Mouse (Mus musculus): ENCODE measurements around the gene Leng8. TPM values are rescaled to one million over a fixed set of nuclear protein-coding genes. Genes with fewer than 3 reads are reported as not detected.
A peak's percentile ranks its signal among the peaks of the same experiment; 100 is the strongest.

The Leng8 gene
- 62.7 and 81.4 TPM in 2 replicates for polyA plus RNA-seq (2011; ENCODE audit: insufficient read length, low read depth, missing spikeins)

- TF ChIP-seq CTCF (IDR thresholded peaks at IDR 0.05; ENCODE audit: borderline replicate concordance, insufficient read depth, low read length) (no peak), POLR2A (IDR thresholded peaks at IDR 0.05; ENCODE audit: low read depth, low read length) (peak; percentile 75)
- peak within 1 kb of the TSS; percentile 82 for H3K27ac ChIP-seq (ENCODE audit: insufficient read depth, low read length)
- peak within 1 kb of the TSS; percentile 74 for H3K4me3 ChIP-seq (ENCODE audit: insufficient read depth, low read length)
- H3K4me1 ChIP-seq (ENCODE audit: control insufficient read depth, insufficient read depth, low read length), result 0 out of 2 replicates have a peak, but pooled peaks cover 3% of the 10 kb centered on the region
These were observed at the start of gene Leng8 for GRCm38 (mm10) chr7:4136771-4137531. TSS of gene Leng8 (plus strand) at chr7:4137039.

GRCm38 (mm10) chr7:4087238-4087895 lies 49.5 kb upstream of the Leng8 start:
- Histone ChIP-seq H3K27ac (ENCODE audit: insufficient read depth, low read length) (no peak overlapping the region), H3K4me3 (ENCODE audit: insufficient read depth, low read length) (no peak overlapping the region), H3K4me1 (ENCODE audit: control insufficient read depth, insufficient read depth, low read length) (no peaks in the 10 kb centered on the region)
- no peak for TF ChIP-seq CTCF (IDR thresholded peaks at IDR 0.05; ENCODE audit: borderline replicate concordance, insufficient read depth, low read length)
- TF ChIP-seq POLR2A (IDR thresholded peaks at IDR 0.05; ENCODE audit: low read depth, low read length), result no peak

GRCm38 (mm10) chr7:4087896-4088480 lies 48.9 kb upstream of the Leng8 start:
- TF ChIP-seq CTCF (IDR thresholded peaks at IDR 0.05; ENCODE audit: borderline replicate concordance, insufficient read depth, low read length) (no peak), POLR2A (IDR thresholded peaks at IDR 0.05; ENCODE audit: low read depth, low read length) (no peak)
- Histone ChIP-seq H3K4me1 (ENCODE audit: control insufficient read depth, insufficient read depth, low read length) (no peaks in the 10 kb centered on the region), H3K27ac (ENCODE audit: insufficient read depth, low read length) (no peak overlapping the region), H3K4me3 (ENCODE audit: insufficient read depth, low read length) (no peak overlapping the region)

GRCm38 (mm10) chr7:4088679-4089078 lies 48.2 kb upstream of the Leng8 start:
- TF ChIP-seq CTCF (IDR thresholded peaks at IDR 0.05; ENCODE audit: borderline replicate concordance, insufficient read depth, low read length) (no peak), POLR2A (IDR thresholded peaks at IDR 0.05; ENCODE audit: low read depth, low read length) (no peak)
- no peak overlapping the region for H3K27ac ChIP-seq (ENCODE audit: insufficient read depth, low read length)
- H3K4me3 ChIP-seq (ENCODE audit: insufficient read depth, low read length), result no peak overlapping the region
- no peaks in the 10 kb centered on the region for H3K4me1 ChIP-seq (ENCODE audit: control insufficient read depth, insufficient read depth, low read length)

GRCm38 (mm10) chr7:4091170-4091569 lies 45.7 kb upstream of the Leng8 start:
- H3K27ac ChIP-seq (ENCODE audit: insufficient read depth, low read length), result no peak overlapping the region
- H3K4me1 ChIP-seq (ENCODE audit: control insufficient read depth, insufficient read depth, low read length), result no peaks in the 10 kb centered on the region
- no peak overlapping the region for H3K4me3 ChIP-seq (ENCODE audit: insufficient read depth, low read length)
- TF ChIP-seq POLR2A (IDR thresholded peaks at IDR 0.05; ENCODE audit: low read depth, low read length) (no peak), CTCF (IDR thresholded peaks at IDR 0.05; ENCODE audit: borderline replicate concordance, insufficient read depth, low read length) (no peak)

GRCm38 (mm10) chr7:4098301-4098700 lies 38.5 kb upstream of the Leng8 start:
- peaks cover 6% of the 10 kb centered on the region for H3K4me1 ChIP-seq (ENCODE audit: control insufficient read depth, insufficient read depth, low read length)
- 0 out of 2 replicates have a peak overlapping the region, but pooled peaks have one; percentile 26 for H3K27ac ChIP-seq (ENCODE audit: insufficient read depth, low read length)
- no peak overlapping the region for H3K4me3 ChIP-seq (ENCODE audit: insufficient read depth, low read length)
- no peak for TF ChIP-seq POLR2A (IDR thresholded peaks at IDR 0.05; ENCODE audit: low read depth, low read length)
- TF ChIP-seq CTCF (IDR thresholded peaks at IDR 0.05; ENCODE audit: borderline replicate concordance, insufficient read depth, low read length), result no peak

GRCm38 (mm10) chr7:4098832-4099231 lies 38.0 kb upstream of the Leng8 start:
- TF ChIP-seq CTCF (IDR thresholded peaks at IDR 0.05; ENCODE audit: borderline replicate concordance, insufficient read depth, low read length) (no peak), POLR2A (IDR thresholded peaks at IDR 0.05; ENCODE audit: low read depth, low read length) (no peak)
- Histone ChIP-seq H3K4me3 (ENCODE audit: insufficient read depth, low read length) (no peak overlapping the region), H3K27ac (ENCODE audit: insufficient read depth, low read length) (peak overlapping the region; percentile 88), H3K4me1 (ENCODE audit: control insufficient read depth, insufficient read depth, low read length) (peaks cover 6% of the 10 kb centered on the region)

GRCm38 (mm10) chr7:4101144-4101543 lies 35.7 kb upstream of the Leng8 start:
- Histone ChIP-seq H3K4me1 (ENCODE audit: control insufficient read depth, insufficient read depth, low read length) (peaks cover 6% of the 10 kb centered on the region), H3K27ac (ENCODE audit: insufficient read depth, low read length) (no peak overlapping the region), H3K4me3 (ENCODE audit: insufficient read depth, low read length) (no peak overlapping the region)
- TF ChIP-seq CTCF (IDR thresholded peaks at IDR 0.05; ENCODE audit: borderline replicate concordance, insufficient read depth, low read length) (no peak), POLR2A (IDR thresholded peaks at IDR 0.05; ENCODE audit: low read depth, low read length) (no peak)

- 0 out of 2 replicates have a peak, but pooled peaks have one; percentile 18 for TF ChIP-seq CTCF (IDR thresholded peaks at IDR 0.05; ENCODE audit: borderline replicate concordance, insufficient read depth, low read length)
- TF ChIP-seq POLR2A (IDR thresholded peaks at IDR 0.05; ENCODE audit: low read depth, low read length), result no peak
- no peak overlapping the region for H3K4me3 ChIP-seq (ENCODE audit: insufficient read depth, low read length)
- H3K27ac ChIP-seq (ENCODE audit: insufficient read depth, low read length), result no peak overlapping the region
- peaks cover 4% of the 10 kb centered on the region for H3K4me1 ChIP-seq (ENCODE audit: control insufficient read depth, insufficient read depth, low read length)
These were observed 33.4 kb upstream of the Leng8 start for GRCm38 (mm10) chr7:4103411-4103810.
